Mouse (Mus musculus) colon, adult 2 months (tissue): Measurements from ENCODE around the gene Csrp3. TPM values are rescaled to one million over a fixed set of nuclear protein-coding genes. Genes with fewer than 3 reads are reported as not detected.

Source experiments
- polyA plus RNA-seq: library from polyadenylated mRNA; depleted of rRNA; stranded (reverse); fragments of >200 nt; gene quantifications from 2 replicates; pipeline ENCODE4 v1.2.3, GENCODE M21; 2012; rRNA removed

The Csrp3 gene
- not detected in 2 replicates for polyA plus RNA-seq

DNA sequence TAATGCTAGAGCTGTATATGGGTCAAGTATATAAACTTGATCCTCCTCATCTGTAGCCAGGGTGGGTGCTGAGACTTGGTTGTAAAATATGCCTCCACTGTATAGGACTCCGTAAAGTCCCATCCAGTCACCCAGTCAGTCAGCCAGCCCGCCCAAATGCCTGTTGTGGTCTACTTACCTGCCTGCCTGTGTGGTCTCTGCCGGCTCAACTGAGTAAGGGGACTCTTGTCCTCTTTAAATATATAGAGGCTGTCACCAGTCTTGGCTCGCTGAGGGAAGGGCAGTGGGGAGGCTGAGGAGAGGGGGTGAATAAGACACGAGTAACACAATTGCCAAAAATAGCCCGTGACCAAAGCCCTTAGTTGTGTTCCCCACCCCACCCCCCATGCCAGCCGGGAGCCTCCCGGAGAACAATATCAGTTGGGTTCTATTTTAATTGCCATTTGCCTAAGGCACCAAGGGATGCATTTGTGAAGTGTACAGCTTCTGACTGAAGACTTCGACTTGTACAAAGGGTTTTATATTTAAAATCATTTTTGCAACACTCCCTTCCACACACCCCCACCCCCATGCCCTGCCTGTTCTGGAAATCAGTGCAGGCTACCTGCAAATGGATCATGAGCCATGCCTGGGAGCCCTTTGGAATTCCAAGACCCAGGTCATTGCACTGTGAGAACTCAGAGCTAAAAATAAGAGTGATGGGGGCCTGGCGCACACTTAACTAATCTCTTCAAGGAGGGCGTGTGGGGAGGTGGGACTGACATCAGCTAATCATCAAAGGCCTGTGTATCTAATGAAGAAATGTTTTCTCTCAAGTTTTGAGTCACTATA is at the start of gene Csrp3:
TSS of gene Csrp3 (minus strand) at position 214 of the 831 bp plus-strand sequence.

DNA sequence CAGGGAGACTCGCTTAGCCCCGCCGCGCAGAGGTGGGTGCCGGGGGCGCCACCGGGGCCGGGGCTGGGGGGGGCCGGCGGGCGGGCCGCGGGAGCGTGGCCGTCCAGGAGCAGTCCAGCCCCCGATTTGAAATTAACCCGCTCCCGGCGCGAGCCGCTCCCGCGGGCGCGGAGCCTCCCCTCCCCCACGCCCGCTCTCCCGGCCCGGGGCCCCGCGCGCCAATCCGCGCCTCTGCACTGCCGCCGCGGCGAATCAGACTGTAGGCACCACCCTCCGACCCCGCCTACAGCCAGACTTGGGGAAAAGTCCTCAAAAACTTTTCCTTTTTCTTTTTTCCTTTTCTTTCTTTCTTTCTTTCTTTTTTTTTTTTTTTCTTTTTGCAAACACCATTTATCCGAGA is 33.7 kb upstream of the Csrp3 start, which contains the start of gene E2f8:
TSS of gene E2f8 (minus strand) at position 111 of the 400 bp plus-strand sequence.

DNA sequence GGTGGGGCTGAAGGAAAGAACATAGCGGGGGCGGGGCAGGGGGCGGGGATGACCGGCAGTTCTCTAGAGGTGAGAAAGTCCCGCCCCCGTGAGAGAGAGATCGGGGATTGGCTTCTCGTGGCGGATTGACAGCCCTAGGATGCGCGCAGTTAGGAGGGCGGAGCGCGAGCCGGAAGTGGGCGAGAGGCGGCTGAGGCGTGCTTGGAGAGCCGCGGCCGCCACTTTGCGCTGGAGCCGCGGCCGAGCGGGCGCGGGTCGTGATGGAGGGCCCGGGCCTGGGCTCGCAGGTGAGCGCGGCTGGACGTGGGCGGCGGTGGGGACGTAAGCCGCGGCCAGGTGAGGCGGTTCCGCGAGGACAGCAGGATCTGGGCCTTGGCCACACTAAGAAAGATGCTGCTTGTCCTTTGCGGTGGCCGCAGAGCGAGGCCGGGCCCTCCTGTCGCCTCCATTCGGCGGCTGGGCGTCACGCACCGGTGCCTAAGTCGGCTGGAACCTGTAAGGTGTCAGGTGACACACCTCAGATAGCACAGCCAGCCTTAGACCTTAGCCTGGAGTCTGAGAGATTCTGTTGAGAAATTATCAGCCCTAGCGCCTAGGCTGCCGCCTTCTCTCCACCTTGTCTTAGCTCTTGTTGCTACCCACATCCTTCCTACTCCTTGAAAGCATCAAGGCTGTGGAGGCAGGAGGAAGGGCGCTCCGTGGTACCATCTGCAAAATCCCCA is 58.8 kb downstream of the Csrp3 start, which contains the start of gene Zdhhc13:
TSS of gene Zdhhc13 (plus strand) at position 153 of the 722 bp plus-strand sequence.

Other genes with a start within 250 kb of the Csrp3 start
- gene Mrgprb3, start 204.2 kb downstream of the Csrp3 start, polyA plus RNA-seq, result not detected in 2 replicates
- gene Zdhhc13, start 59.0 kb downstream of the Csrp3 start, polyA plus RNA-seq, result 19.0 and 27.5 TPM in 2 replicates
- gene E2f8, start 33.6 kb upstream of the Csrp3 start, polyA plus RNA-seq, result 5.2 and 5.3 TPM in 2 replicates
- 6.5 and 8.1 TPM in 2 replicates for gene Nav2, start 60.7 kb upstream of the Csrp3 start, polyA plus RNA-seq